Mouse (Mus musculus): Measurements from ENCODE around the gene Olfr651.
"Not testable (repeated sequence)": the region's sequence is repeated elsewhere in the genome, so short reads cannot be mapped to it uniquely, and the experiment has no call there.

Gene Olfr651

DNA sequence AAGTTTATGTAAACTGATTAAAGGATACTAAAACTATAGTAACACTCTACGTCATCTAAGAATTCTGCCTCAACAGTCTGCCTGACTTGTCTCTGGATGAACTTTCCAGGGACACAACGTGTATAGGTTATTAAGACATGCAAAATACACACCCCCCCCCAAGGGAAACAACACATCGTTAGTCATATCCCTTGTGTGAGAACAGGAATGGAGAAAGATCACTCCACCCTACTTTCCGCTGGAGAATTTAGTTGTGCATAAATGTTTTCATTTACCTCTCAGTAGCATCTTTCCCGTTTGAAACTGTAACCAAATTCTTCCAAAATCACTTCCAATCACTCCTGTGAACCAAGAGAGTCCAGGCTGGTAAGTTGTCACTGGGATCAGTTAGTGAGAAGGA is at the start of gene Olfr651:
Gene Olfr651 (plus strand): TSS at position 301 of the 400 bp plus-strand sequence.
- DNase-seq (ENCODE audit: low read depth), result no peak

- not testable (repeated sequence) for DNase-seq (ENCODE audit: low read depth)
Measured at GRCm38 (mm10) chr7:104501186-104501585, 48.7 kb upstream of the Olfr651 start.

- DNase-seq (ENCODE audit: low read depth), result no peak
Measured at GRCm38 (mm10) chr7:104501589-104502371, 48.2 kb upstream of the Olfr651 start.

DNA sequence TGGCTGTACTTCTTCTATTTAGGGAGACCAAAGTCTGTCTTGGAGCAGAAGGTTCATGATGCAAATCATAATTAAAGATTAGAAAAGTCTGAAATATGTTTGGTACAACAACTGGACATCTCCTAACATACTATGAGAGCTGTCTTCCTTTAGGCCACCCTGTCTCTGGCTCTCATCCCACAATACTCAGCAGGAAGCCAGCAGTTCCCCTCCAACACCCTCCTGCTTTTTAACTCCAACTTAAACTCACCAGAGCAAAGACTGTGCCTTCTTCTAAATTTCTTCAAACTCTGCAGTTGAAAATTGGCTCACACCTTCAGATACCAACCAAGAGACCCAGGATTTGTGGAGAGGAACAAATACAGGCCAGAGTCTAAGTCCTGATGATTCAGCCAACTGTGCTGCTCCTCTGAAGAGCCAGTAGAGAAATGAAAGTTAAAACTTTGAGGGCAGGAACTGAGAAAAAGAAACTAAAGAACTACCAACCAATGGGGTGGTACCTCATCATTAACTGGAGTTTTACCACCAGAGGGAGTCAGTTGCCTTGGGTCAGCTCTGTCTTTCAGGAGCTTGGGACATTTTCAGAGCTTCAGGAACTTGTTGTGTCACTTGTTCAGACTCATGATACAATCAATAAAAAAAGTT is 42.4 kb upstream of the Olfr651 start, which contains the start of gene Trim30d:
Gene Trim30d (minus strand): TSS at position 429 of the 645 bp plus-strand sequence.
- not testable (repeated sequence) for DNase-seq (ENCODE audit: low read depth)

GRCm38 (mm10) chr7:104552700-104553099 is 2.8 kb downstream of the Olfr651 start:
- no peak for DNase-seq (ENCODE audit: low read depth)

- DNase-seq (ENCODE audit: low read depth), result no peak
Measured at GRCm38 (mm10) chr7:104560601-104561000, 10.7 kb downstream of the Olfr651 start, which contains the start of gene Olfr652. Olfr652 (plus strand) TSS chr7:104560901.

DNA sequence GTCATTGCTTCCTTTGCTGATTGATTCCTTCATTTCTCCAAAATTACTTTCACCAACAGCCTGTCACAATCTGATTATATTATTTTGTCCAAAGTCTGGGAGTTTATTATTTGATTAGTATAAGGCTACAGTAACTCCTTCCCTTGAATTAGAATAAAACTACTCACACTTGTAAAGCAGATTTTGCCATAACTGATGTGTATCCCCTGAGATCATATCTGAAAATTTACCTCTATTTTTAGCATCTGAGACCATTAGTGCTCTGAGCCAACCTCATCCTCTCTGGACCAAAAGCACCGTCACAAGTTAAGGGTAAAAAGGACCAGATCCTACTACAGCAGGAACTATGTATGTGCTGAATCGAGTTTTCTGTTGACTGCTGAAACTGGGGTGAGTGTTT is 27.1 kb downstream of the Olfr651 start, which contains the start of gene Olfr653:
Gene Olfr653 (plus strand): TSS at position 301 of the 400 bp plus-strand sequence.
- no peak for DNase-seq (ENCODE audit: low read depth)

- no peak for DNase-seq (ENCODE audit: low read depth)
Measured at GRCm38 (mm10) chr7:104580846-104581245, 30.9 kb downstream of the Olfr651 start.

- no peak for DNase-seq (ENCODE audit: low read depth)
Measured at GRCm38 (mm10) chr7:104581429-104581828, 31.5 kb downstream of the Olfr651 start.

- DNase-seq (ENCODE audit: low read depth), result no peak
Measured at GRCm38 (mm10) chr7:104586725-104587124, 36.8 kb downstream of the Olfr651 start, which contains the start of gene Olfr654. Olfr654 (plus strand) TSS chr7:104587025.

GRCm38 (mm10) chr7:104588274-104588673 is 38.3 kb downstream of the Olfr651 start:
- DNase-seq (ENCODE audit: low read depth), result peak; percentile 4

GRCm38 (mm10) chr7:104601679-104602078 is 51.7 kb downstream of the Olfr651 start, which contains the start of gene Olfr655:
Olfr655 (minus strand) TSS chr7:104601779.
- DNase-seq (ENCODE audit: low read depth), result no peak

DNA sequence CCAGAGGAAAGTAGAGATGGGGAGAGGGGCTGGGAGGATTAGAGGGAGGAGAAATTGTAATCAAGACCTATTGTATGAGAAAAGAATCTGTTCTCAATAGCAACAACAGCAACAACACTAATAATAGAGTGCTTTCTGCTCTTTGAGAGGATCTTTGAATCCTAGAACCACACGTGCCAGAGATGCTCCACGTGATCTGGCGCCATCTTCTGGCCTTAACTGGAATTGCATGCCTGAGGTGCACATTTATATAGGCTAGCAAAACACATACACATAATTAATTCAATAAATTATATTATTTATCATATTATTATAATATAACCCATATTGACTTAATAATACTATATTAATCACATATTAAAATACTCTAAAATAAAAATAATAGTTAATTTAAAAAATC is 53.2 kb downstream of the Olfr651 start:
- peak; percentile 26 for DNase-seq (ENCODE audit: low read depth)

Data from NIH3T3 (cell line).